Mouse (Mus musculus) CH12.LX (cell line): ENCODE data around the gene Pik3cg. TPM values are rescaled to one million over a fixed set of nuclear protein-coding genes. Genes with fewer than 3 reads are reported as not detected.

Experiments
- DNase-seq: peaks from one replicate; pipeline ENCODE4 v3.0.0-alpha.2; 2013; ENCODE audit errors: extremely low read depth
- H3K27ac ChIP-seq: 2 replicates; pipeline ENCODE4 v1.5.1; 2012; ENCODE audit warnings: low read depth, mild to moderate bottlenecking, control low read depth, moderate library complexity; ENCODE audit not compliant: insufficient read depth
- H3K27me3 ChIP-seq: replicated peaks from 2 replicates; pipeline ENCODE3; 2012; ENCODE audit warnings: inconsistent platforms
- H3K36me3 ChIP-seq, 2 experiments: replicated peaks in 1 of 2; 2 replicates each; pipeline versions ENCODE3 to v1.6.1; 2012; ENCODE audit warnings: inconsistent platforms in 1 of 2, low read length in 1 of 2, mild to moderate bottlenecking in 1 of 2, mixed read lengths in 1 of 2, moderate library complexity in 1 of 2; ENCODE audit not compliant: control insufficient read depth in 1 of 2, insufficient read depth in 1 of 2
- H3K4me1 ChIP-seq, 2 experiments: 2 replicates each; pipeline ENCODE4 v1.6.1; 2012; ENCODE audit warnings: inconsistent platforms in 1 of 2, moderate library complexity in 1 of 2; ENCODE audit not compliant: insufficient read depth in 2 of 2, control insufficient read depth in 1 of 2
- H3K4me2 ChIP-seq: 2 replicates; pipeline ENCODE4 v1.6.1; 2012; ENCODE audit warnings: low read depth, mild to moderate bottlenecking, control low read depth; ENCODE audit not compliant: poor library complexity, insufficient read depth, severe bottlenecking
- H3K4me3 ChIP-seq, 3 experiments: fragments of 150-350 bp in 1 of 3; sonication (generic) in 1 of 3; replicated peaks in 1 of 3; 2 replicates each; pipeline versions ENCODE3 to v1.5.1; 2011 to 2012; ENCODE audit warnings: low read depth in 2 of 3, low read length in 2 of 3, mild to moderate bottlenecking in 2 of 3, moderate library complexity in 2 of 3, control low read depth in 1 of 3, improper control_type of control experiment in 1 of 3, inconsistent platforms in 1 of 3, mixed read lengths in 1 of 3; ENCODE audit not compliant: poor library complexity in 1 of 3
- H3K79me2 ChIP-seq: replicated peaks from 2 replicates; pipeline ENCODE4 v1.6.1; 2012; ENCODE audit warnings: mild to moderate bottlenecking, moderate library complexity; ENCODE audit not compliant: control insufficient read depth, poor library complexity, insufficient read depth, severe bottlenecking; ENCODE audit errors: extremely low read depth
- H3K9ac ChIP-seq: 2 replicates; pipeline ENCODE4 v1.6.1; 2012; ENCODE audit warnings: low read depth, mild to moderate bottlenecking, control low read depth, moderate library complexity; ENCODE audit not compliant: insufficient read depth
- H3K9me3 ChIP-seq: replicated peaks from 2 replicates; pipeline ENCODE3; 2012; ENCODE audit warnings: low read length, inconsistent platforms, mixed read lengths
- BHLHE40 ChIP-seq: IDR thresholded peaks from 2 replicates; pipeline ENCODE4 v1.6.1; 2011; ENCODE audit warnings: mild to moderate bottlenecking, low read depth, low read length, improper control_type of control experiment
- CTCF ChIP-seq, 2 experiments: IDR thresholded peaks in 1 of 2; conservative IDR thresholded peaks in 1 of 2; 2 replicates each; pipeline ENCODE4 v1.5.1; 2011 to 2012; ENCODE audit warnings: low read depth in 2 of 2, low read length in 2 of 2, improper control_type of control experiment in 1 of 2, inconsistent platforms in 1 of 2, mild to moderate bottlenecking in 1 of 2, moderate library complexity in 1 of 2
- EP300 ChIP-seq: IDR thresholded peaks from 2 replicates; pipeline ENCODE4 v1.6.1; 2011; ENCODE audit warnings: low read length, improper control_type of control experiment
- ETS1 ChIP-seq: conservative IDR thresholded peaks from 2 replicates; pipeline ENCODE4 v1.6.1; 2012; ENCODE audit warnings: low read depth, mild to moderate bottlenecking, inconsistent platforms, low read length, improper control_type of control experiment, moderate library complexity
- JUND ChIP-seq: conservative IDR thresholded peaks from 2 replicates; pipeline ENCODE4 v1.6.1; 2011; ENCODE audit warnings: low read depth, low read length, improper control_type of control experiment
- MAFK ChIP-seq: IDR thresholded peaks from 2 replicates; pipeline ENCODE4 v1.6.1; 2011; ENCODE audit warnings: low read length, improper control_type of control experiment; ENCODE audit not compliant: insufficient replicate concordance
- MAX ChIP-seq: IDR thresholded peaks from 2 replicates; pipeline ENCODE4 v1.6.1; 2011; ENCODE audit warnings: low read length, improper control_type of control experiment
- MXI1 ChIP-seq: IDR thresholded peaks from 2 replicates; pipeline ENCODE4 v1.6.1; 2011; ENCODE audit warnings: mild to moderate bottlenecking, low read depth, low read length, improper control_type of control experiment
- MYC ChIP-seq: IDR thresholded peaks from 2 replicates; pipeline ENCODE4 v1.6.1; 2011; ENCODE audit warnings: low read depth, mild to moderate bottlenecking, improper control_type of control experiment, low read length
- POLR2A ChIP-seq: IDR thresholded peaks from 2 replicates; pipeline ENCODE4 v1.6.1; 2011; ENCODE audit warnings: low read depth, mild to moderate bottlenecking, improper control_type of control experiment, low read length
- POLR2AphosphoS2 ChIP-seq: IDR thresholded peaks from 2 replicates; pipeline ENCODE4 v1.6.1; 2011; ENCODE audit warnings: low read depth, low read length, improper control_type of control experiment
- RAD21 ChIP-seq: IDR thresholded peaks from 2 replicates; pipeline ENCODE4 v1.6.1; 2011; ENCODE audit warnings: low read depth, mild to moderate bottlenecking, low read length, improper control_type of control experiment, moderate library complexity
- RCOR1 ChIP-seq: conservative IDR thresholded peaks from 2 replicates; pipeline ENCODE4 v1.6.1; 2012; ENCODE audit warnings: low read depth, mild to moderate bottlenecking, inconsistent platforms, low read length, improper control_type of control experiment
- SIN3A ChIP-seq: IDR thresholded peaks from 2 replicates; pipeline ENCODE4 v1.6.1; 2012; ENCODE audit warnings: low read length, improper control_type of control experiment, inconsistent platforms
- SMC3 ChIP-seq: IDR thresholded peaks from 2 replicates; pipeline ENCODE4 v1.6.1; 2011; ENCODE audit warnings: low read depth, low read length, improper control_type of control experiment
- TCF12 ChIP-seq: IDR thresholded peaks from 2 replicates; pipeline ENCODE4 v1.6.1; 2014; ENCODE audit warnings: low read depth, mild to moderate bottlenecking, inconsistent platforms, low read length, improper control_type of control experiment
- UBTF ChIP-seq: IDR thresholded peaks from 2 replicates; pipeline ENCODE4 v1.6.1; 2012; ENCODE audit warnings: low read depth, mild to moderate bottlenecking, inconsistent platforms, low read length, improper control_type of control experiment, moderate library complexity
- USF1 ChIP-seq: IDR thresholded peaks from 2 replicates; pipeline ENCODE4 v1.6.1; 2014; ENCODE audit warnings: low read depth, mild to moderate bottlenecking, inconsistent platforms, low read length, improper control_type of control experiment
- ZC3H11A ChIP-seq: IDR thresholded peaks from 2 replicates; pipeline ENCODE4 v1.6.1; 2012; ENCODE audit warnings: low read depth, mild to moderate bottlenecking, inconsistent platforms, low read length, improper control_type of control experiment
- ZMIZ1 ChIP-seq: IDR thresholded peaks from 2 replicates; pipeline ENCODE4 v1.6.1; 2012; ENCODE audit warnings: low read depth, mild to moderate bottlenecking, inconsistent platforms, low read length, improper control_type of control experiment
- ZNF384 ChIP-seq: IDR thresholded peaks from 2 replicates; pipeline ENCODE4 v1.6.1; 2012; ENCODE audit warnings: low read depth, low read length, improper control_type of control experiment, inconsistent platforms
- dilution Hi-C: fragments of 300-500 bp; cut with MboI; formaldehyde crosslinking; loops from 2 replicates; pipeline ENCODE4 v1.14.3; 2020; ENCODE audit warnings: low sequenced_read_pairs; ENCODE audit not compliant: extremely low pct_unique_long_range_greater_than_20kb, extremely low pct_ligation_motif_present
- in situ Hi-C: fragments of 300-500 bp; cut with MboI; formaldehyde crosslinking; loops from 3 replicates; pipeline ENCODE4 v1.14.3; 2019; ENCODE audit warnings: low sequenced_read_pairs, low pct_ligation_motif_present, low pct_unique_long_range_greater_than_20kb, mixed read lengths
- polyA plus RNA-seq: library from polyadenylated mRNA; unstranded; fragments of >175 nt; gene quantifications from 2 replicates; pipeline ENCODE4 v1.2.1, GENCODE M21; 2012; ENCODE audit warnings: low read depth; ENCODE audit not compliant: insufficient read length
- total RNA-seq, 2 experiments: library from RNA; depleted of rRNA; stranded (reverse); fragments of 300-350 nt in 1 of 2; fragments of >200 nt in 1 of 2; gene quantifications; 2 replicates each; pipeline ENCODE4 v1.2.3; 2012 to 2014

The Pik3cg gene
- total and polyA plus RNA-seq, 3 experiments, result 35.4 to 40.6 (median 35.8) TPM

DNA sequence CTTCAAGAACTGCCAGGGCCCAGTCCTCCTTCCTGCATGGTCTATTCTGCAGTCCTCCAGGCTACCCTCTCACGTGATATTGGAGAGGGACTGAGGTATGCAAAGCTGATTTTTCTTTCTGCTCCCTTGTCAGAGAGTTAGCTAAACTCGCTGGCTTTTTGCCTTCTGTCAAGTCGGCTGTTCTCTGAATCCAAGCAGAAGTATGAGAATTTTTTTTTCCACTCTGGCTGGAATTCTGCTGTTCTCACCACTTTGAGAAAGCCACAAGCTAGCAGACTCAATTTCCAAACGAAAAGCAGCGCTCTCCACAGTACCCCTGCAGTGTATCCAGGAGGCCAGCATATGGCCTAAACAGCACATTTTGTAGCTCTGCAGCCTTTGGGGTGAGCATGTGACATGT, 30.0 kb upstream of the Pik3cg start:
- Histone ChIP-seq H3K27ac (no peak overlapping the region), H3K36me3 (no peaks in the 10 kb centered on the region), H3K4me3 (no peak overlapping the region), H3K79me2 (no peaks in the 10 kb centered on the region), H3K4me1 (peaks cover 0 to 8% of the 10 kb centered on the region in 2 experiments; a peak in 3 of 4 replicates), H3K27me3 (no peaks in the 10 kb centered on the region), H3K9me3 (no peaks in the 10 kb centered on the region), H3K4me2 (no peak overlapping the region), H3K9ac (no peak overlapping the region)
- in situ Hi-C loops, result no loop called here
- dilution Hi-C loops, result no loop called here
- no peak for DNase-seq
- no peak for TF ChIP-seq ETS1
- TF ChIP-seq ZMIZ1, result no peak
- TF ChIP-seq RAD21, result no peak
- TF ChIP-seq CTCF (conservative IDR thresholded peaks at IDR 0.05 in 1 of 2, IDR thresholded peaks at IDR 0.05 in 1 of 2; ENCODE audit: low read depth in 2 of 2, low read length in 2 of 2), result no peak
- no peak for TF ChIP-seq EP300
- no peak for TF ChIP-seq RCOR1
- no peak for TF ChIP-seq BHLHE40
- no peak for TF ChIP-seq MXI1
- TF ChIP-seq UBTF, result no peak
- no peak for TF ChIP-seq MAFK
- TF ChIP-seq JUND, result no peak
- no peak for TF ChIP-seq MAX
- no peak for TF ChIP-seq ZC3H11A

DNA sequence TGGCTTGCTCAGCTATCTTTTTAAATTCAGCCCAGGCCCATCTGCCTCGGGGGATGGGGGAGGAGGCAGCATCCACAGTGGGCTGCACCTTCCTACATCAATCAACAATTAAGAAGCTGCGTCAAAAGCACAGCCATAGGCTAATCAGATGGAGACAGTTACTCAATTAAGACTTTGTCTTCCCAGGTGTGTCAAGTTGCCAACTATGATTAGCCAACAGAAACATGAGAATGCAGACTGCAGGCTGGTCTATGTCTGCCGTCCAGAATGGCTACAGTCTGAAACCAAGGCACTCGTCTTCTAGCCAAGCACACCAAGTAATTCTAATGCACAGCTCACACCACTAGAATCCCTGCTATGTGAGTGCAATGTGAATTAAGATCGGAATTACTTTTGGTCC, 29.4 kb upstream of the Pik3cg start:
- H3K9ac ChIP-seq, result no peak overlapping the region
- H3K79me2 ChIP-seq, result no peaks in the 10 kb centered on the region
- dilution Hi-C loops, result no loop called here
- no peak overlapping the region for H3K27ac ChIP-seq
- no peaks in the 10 kb centered on the region for H3K36me3 ChIP-seq
- TF ChIP-seq SMC3 (no peak), USF1 (no peak)
- no peaks in the 10 kb centered on the region for H3K27me3 ChIP-seq
- H3K4me3 ChIP-seq, result no peak overlapping the region
- H3K4me1 ChIP-seq, result peaks cover 0 to 8% of the 10 kb centered on the region in 2 experiments; a peak in 3 of 4 replicates
- DNase-seq, result no peak
- no peaks in the 10 kb centered on the region for H3K9me3 ChIP-seq
- no peak overlapping the region for H3K4me2 ChIP-seq
- in situ Hi-C loops, result no loop called here

DNA sequence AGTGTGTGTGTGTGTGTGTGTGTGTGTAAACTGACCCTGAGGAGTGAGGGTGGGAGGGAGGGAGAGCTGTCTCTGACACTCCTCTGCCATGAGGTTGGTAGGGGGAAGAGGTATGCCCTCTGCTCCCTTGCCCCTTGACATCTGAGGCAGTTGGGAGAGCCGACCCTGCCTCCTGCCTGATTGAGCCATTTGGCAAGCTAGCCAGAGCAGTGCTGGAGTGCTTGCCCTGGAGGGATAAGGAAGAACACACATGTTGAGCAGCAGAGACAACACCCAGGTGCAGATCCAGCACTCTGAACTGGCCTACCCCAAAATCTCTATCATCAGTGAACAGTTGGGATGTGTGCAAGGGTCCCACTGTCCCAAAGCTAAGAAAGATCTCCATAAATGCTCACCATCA, 28.7 kb upstream of the Pik3cg start:
- dilution Hi-C loops (no loop called here), in situ Hi-C loops (no loop called here)
- Histone ChIP-seq H3K27me3 (no peaks in the 10 kb centered on the region), H3K79me2 (no peaks in the 10 kb centered on the region), H3K36me3 (no peaks in the 10 kb centered on the region), H3K9me3 (no peaks in the 10 kb centered on the region), H3K4me1 (peaks cover 0 to 8% of the 10 kb centered on the region in 2 experiments; a peak in 3 of 4 replicates), H3K4me3 (no peak overlapping the region), H3K9ac (no peak overlapping the region), H3K4me2 (no peak overlapping the region), H3K27ac (no peak overlapping the region)
- TF ChIP-seq MAX (no peak), MAFK (no peak), CTCF (conservative IDR thresholded peaks at IDR 0.05 in 1 of 2, IDR thresholded peaks at IDR 0.05 in 1 of 2; ENCODE audit: low read depth in 2 of 2, low read length in 2 of 2) (no peak), TCF12 (no peak), EP300 (no peak), MYC (no peak), JUND (no peak), ETS1 (no peak), ZMIZ1 (no peak), POLR2AphosphoS2 (no peak), MXI1 (no peak), POLR2A (no peak), SMC3 (no peak), ZNF384 (no peak), SIN3A (no peak)
- DNase-seq, result no peak
